Mouse (Mus musculus): ENCODE data around the gene Dock9. TPM values are rescaled to one million over a fixed set of nuclear protein-coding genes. Genes with fewer than 3 reads are reported as not detected.

Dock9 gene
- 2.3 and 4.0 TPM in 2 replicates for total RNA-seq (2023)

DNA sequence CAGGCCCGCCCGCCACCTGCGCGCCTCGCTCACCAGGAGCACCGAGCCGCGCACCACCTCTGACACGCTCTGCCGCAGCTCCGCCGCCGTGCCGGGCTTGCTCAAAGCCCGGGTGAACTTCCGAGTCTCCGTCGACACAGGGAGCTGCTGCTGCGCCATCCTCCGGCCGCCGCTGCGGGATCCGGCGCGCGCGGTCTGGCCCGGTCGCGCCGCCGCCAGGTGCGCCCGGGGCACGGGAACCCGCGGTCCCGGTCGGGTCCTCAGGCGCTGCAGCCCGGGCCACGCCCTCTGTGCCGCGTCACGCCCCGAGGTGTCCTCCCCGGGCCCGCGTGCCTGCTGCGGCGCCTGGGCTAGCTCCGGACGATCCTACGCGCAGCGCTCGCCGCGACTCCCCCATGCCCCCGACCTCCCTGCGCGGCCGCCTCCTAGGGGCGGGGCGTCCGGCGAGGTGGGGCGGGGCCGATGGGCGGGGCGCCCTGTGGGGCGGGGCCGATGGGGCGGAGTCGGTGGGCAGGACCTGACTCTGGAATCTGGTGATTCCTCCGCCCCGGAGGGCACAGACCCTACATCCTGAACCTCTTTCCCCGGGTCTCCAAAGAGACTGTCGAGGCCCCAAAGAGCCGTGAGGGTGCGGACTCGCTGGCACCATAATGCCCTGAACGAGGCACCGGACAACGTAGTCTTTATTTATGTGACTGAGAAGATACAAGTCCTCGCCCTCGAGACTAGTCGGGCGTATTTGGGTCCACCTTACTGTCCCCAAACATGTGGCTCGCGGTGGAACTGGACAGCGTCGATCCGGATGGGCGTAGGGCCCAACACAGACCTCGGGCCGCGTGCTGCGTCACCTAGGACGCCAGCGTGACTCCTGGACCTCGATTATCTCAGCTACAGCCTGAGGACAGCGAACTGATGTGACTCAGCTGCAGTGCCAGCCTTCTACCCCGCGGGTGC is at the start of gene Dock9:
Gene Dock9, minus strand, starts transcription at position 381 of the 954 bp plus-strand sequence.

DNA sequence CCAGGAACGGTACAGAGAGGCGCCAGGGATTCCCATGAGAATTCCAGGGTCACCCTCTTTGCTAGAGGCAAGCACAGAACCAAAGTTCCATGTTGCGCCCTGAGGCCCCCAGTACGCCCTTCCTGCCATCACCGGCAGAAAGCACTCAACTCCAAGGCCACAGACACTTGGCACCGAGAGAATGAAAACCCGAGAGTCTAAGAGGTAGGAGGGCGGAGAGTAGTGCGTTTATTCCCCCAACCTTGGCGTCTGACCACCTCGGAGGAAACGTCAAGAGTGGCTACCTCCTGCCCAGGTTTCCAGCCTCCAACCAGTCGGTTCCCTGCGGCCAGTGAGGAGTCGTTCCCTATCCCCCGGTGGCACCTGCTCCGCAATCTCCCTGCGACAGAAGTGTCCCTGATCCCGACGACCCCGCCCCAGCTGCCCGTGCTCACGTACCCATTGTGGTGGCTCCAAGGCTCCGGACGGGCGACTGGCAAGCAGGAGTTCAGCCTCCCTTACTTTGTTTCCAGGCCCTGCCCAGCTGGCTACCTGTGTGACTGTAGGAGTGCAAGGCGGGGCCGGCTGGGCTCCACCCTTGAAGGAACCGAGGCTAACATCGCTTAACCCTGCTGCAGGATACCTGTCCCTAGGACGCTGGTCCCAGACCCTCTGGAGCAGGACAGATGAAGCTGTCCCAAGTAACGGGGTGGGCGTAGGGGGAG is 292.7 kb downstream of the Dock9 start, which contains the start of gene Slc15a1:
Gene Slc15a1, minus strand, starts transcription at position 472 of the 704 bp plus-strand sequence.

Other genes with a start within 250 kb of the Dock9 start
- 25.4 and 29.1 TPM in 2 replicates for gene Ubac2, start 80.8 kb upstream of the Dock9 start, total RNA-seq (2023)
- 3.2 and 3.7 TPM in 2 replicates for gene Gpr18, start 117.9 kb upstream of the Dock9 start, total RNA-seq (2023)
- gene Gpr183, start 167.4 kb upstream of the Dock9 start, total RNA-seq (2023) = 5.7 and 6.7 TPM in 2 replicates
- not detected in 2 replicates for gene Timm8a2, start 236.8 kb upstream of the Dock9 start, total RNA-seq (2023)